Mouse (Mus musculus): Measurements from ENCODE around the gene E2f1. TPM values are rescaled to one million over a fixed set of nuclear protein-coding genes. Genes with fewer than 3 reads are reported as not detected.

E2f1 gene
- polyA plus RNA-seq, 1 experiment, result 6.4 TPM

Other genes with a start within 250 kb of the E2f1 start
- 12.0 and 13.4 TPM in 2 replicates for gene Cdk5rap1, start 196.9 kb downstream of the E2f1 start, polyA plus RNA-seq (2012; rRNA removed)
- gene Snta1, start 161.8 kb downstream of the E2f1 start, polyA plus RNA-seq (2012; rRNA removed), result 40.8 and 51.8 TPM in 2 replicates
- gene Cbfa2t2, start 133.4 kb downstream of the E2f1 start, polyA plus RNA-seq (2012; rRNA removed), result 12.0 and 14.4 TPM in 2 replicates
- 1.9 and 5.3 TPM in 2 replicates for gene 1700003F12Rik, start 22.8 kb downstream of the E2f1 start, polyA plus RNA-seq (2012; rRNA removed)
- 0.18 and 0.30 TPM in 2 replicates for gene Actl10, start 18.1 kb downstream of the E2f1 start, polyA plus RNA-seq (2012; rRNA removed)
- gene Necab3, start 11.0 kb downstream of the E2f1 start, polyA plus RNA-seq (2012; rRNA removed), result 3.2 and 4.9 TPM in 2 replicates
- gene Pxmp4, start 33.8 kb upstream of the E2f1 start, polyA plus RNA-seq (2012; rRNA removed), result 47.5 and 68.3 TPM in 2 replicates
- 3.9 and 4.4 TPM in 2 replicates for gene Zfp341, start 43.4 kb upstream of the E2f1 start, polyA plus RNA-seq (2012; rRNA removed)
- gene 4930519P11Rik, start 43.5 kb upstream of the E2f1 start, polyA plus RNA-seq (2012; rRNA removed), result 0.81 and 2.0 TPM in 2 replicates
- 111 and 177 TPM in 2 replicates for gene Chmp4b, start 81.8 kb upstream of the E2f1 start, polyA plus RNA-seq (2012; rRNA removed)
- not detected in 2 replicates for gene Gm14214, start 200.1 kb upstream of the E2f1 start, polyA plus RNA-seq (2012; rRNA removed)
- 152 and 164 TPM in 2 replicates for gene Raly, start 221.2 kb upstream of the E2f1 start, polyA plus RNA-seq (2012; rRNA removed)
- 0.39 TPM in 1 of 2 replicates, not detected in the other for gene a, start 221.5 kb upstream of the E2f1 start, polyA plus RNA-seq (2012; rRNA removed)

Measured in gonadal fat pad, adult 2 months (tissue).